Mouse (Mus musculus) MEL (cell line): ENCODE results near the gene Exd2. TPM values are rescaled to one million over a fixed set of nuclear protein-coding genes. Genes with fewer than 3 reads are reported as not detected.

Source experiments
- DNase-seq: peaks from one replicate; pipeline ENCODE4 v3.0.0; 2011; ENCODE audit warnings: low read depth, low spot score
- H3K27ac ChIP-seq: 2 replicates; pipeline ENCODE4 v1.5.1; 2012; ENCODE audit warnings: low read depth, mild to moderate bottlenecking, control low read depth, low read length, moderate library complexity; ENCODE audit not compliant: control insufficient read depth
- H3K27me3 ChIP-seq, 2 experiments: fragments of 150-350 bp in 1 of 2; sonication (generic) in 1 of 2; 2 replicates each; pipeline ENCODE4 v1.6.1; 2012; ENCODE audit warnings: low read length in 2 of 2, mild to moderate bottlenecking in 2 of 2, improper control_type of control experiment in 1 of 2, moderate library complexity in 1 of 2; ENCODE audit not compliant: insufficient read depth in 2 of 2, control insufficient read depth in 1 of 2
- H3K36me3 ChIP-seq, 2 experiments: 2 replicates each; pipeline ENCODE4 v1.6.1; 2012 to 2014; ENCODE audit warnings: low read length in 2 of 2, improper control_type of control experiment in 1 of 2, inconsistent platforms in 1 of 2, mild to moderate bottlenecking in 1 of 2; ENCODE audit not compliant: insufficient read depth in 2 of 2, control insufficient read depth in 1 of 2
- H3K4me1 ChIP-seq, 2 experiments: fragments of 150-350 bp in 1 of 2; sonication (generic) in 1 of 2; 2 replicates each; pipeline ENCODE4 v1.6.1; 2012; ENCODE audit warnings: low read length in 2 of 2, improper control_type of control experiment in 1 of 2, mild to moderate bottlenecking in 1 of 2; ENCODE audit not compliant: insufficient read depth in 2 of 2, control insufficient read depth in 1 of 2
- H3K4me3 ChIP-seq, 2 experiments: fragments of 150-350 bp in 1 of 2; sonication (generic) in 1 of 2; 2 replicates each; pipeline ENCODE4 v1.5.1; 2012; ENCODE audit warnings: low read depth in 2 of 2, low read length in 2 of 2, mild to moderate bottlenecking in 2 of 2, moderate library complexity in 2 of 2, control low read depth in 1 of 2, improper control_type of control experiment in 1 of 2; ENCODE audit not compliant: control insufficient read depth in 1 of 2, insufficient read depth in 1 of 2
- H3K79me2 ChIP-seq: 2 replicates; pipeline ENCODE4 v1.6.1; 2012; ENCODE audit warnings: mild to moderate bottlenecking, low read length, moderate library complexity; ENCODE audit not compliant: control insufficient read depth, poor library complexity, insufficient read depth
- H3K9ac ChIP-seq: 2 replicates; pipeline ENCODE4 v1.6.1; 2012; ENCODE audit warnings: low read depth, mild to moderate bottlenecking, control low read depth, low read length, moderate library complexity; ENCODE audit not compliant: control insufficient read depth, poor library complexity, severe bottlenecking
- H3K9me3 ChIP-seq: fragments of 150-350 bp; sonication (generic); replicated peaks from 2 replicates; pipeline ENCODE4 v1.6.1; 2012; ENCODE audit warnings: mild to moderate bottlenecking, low read length, improper control_type of control experiment, moderate library complexity; ENCODE audit not compliant: insufficient read depth
- BHLHE40 ChIP-seq: IDR thresholded peaks from 2 replicates; pipeline ENCODE4 v1.6.1; 2012; ENCODE audit warnings: low read depth, mild to moderate bottlenecking, inconsistent platforms, low read length, improper control_type of control experiment, borderline replicate concordance
- CHD1 ChIP-seq: IDR thresholded peaks from 2 replicates; pipeline ENCODE4 v1.6.1; 2012; ENCODE audit warnings: low read depth, mild to moderate bottlenecking, inconsistent platforms, low read length, improper control_type of control experiment
- CTCF ChIP-seq, 3 experiments: IDR thresholded peaks in 2 of 3; conservative IDR thresholded peaks in 1 of 3; 2 replicates each; pipeline ENCODE4 v1.5.1; 2011 to 2012; ENCODE audit warnings: low read length in 3 of 3, low read depth in 2 of 3, mild to moderate bottlenecking in 2 of 3, improper control_type of control experiment in 1 of 3, inconsistent platforms in 1 of 3, mixed read lengths in 1 of 3, moderate library complexity in 1 of 3; ENCODE audit not compliant: control insufficient read depth in 1 of 3, insufficient read depth in 1 of 3, poor library complexity in 1 of 3, severe bottlenecking in 1 of 3
- E2F4 ChIP-seq: IDR thresholded peaks from 2 replicates; pipeline ENCODE4 v1.6.1; 2011; ENCODE audit warnings: low read depth, low read length, improper control_type of control experiment, borderline replicate concordance
- ELF1 ChIP-seq: IDR thresholded peaks from 2 replicates; pipeline ENCODE4 v1.6.1; 2014; ENCODE audit warnings: low read depth, mild to moderate bottlenecking, inconsistent platforms, low read length, improper control_type of control experiment, moderate library complexity
- EP300 ChIP-seq, 2 experiments: IDR thresholded peaks; 2 replicates each; pipeline ENCODE4 v1.6.1; 2011; ENCODE audit warnings: improper control_type of control experiment in 2 of 2, low read length in 2 of 2, low read depth in 1 of 2, mild to moderate bottlenecking in 1 of 2
- ETS1 ChIP-seq: IDR thresholded peaks from 2 replicates; pipeline ENCODE4 v1.6.1; 2012; ENCODE audit warnings: low read depth, mild to moderate bottlenecking, inconsistent platforms, low read length, improper control_type of control experiment, moderate library complexity
- GABPA ChIP-seq: IDR thresholded peaks from 2 replicates; pipeline ENCODE4 v1.6.1; 2012; ENCODE audit warnings: low read depth, mild to moderate bottlenecking, inconsistent platforms, low read length, improper control_type of control experiment, moderate library complexity
- GATA1 ChIP-seq: IDR thresholded peaks from 2 replicates; pipeline ENCODE4 v1.6.1; 2011; ENCODE audit warnings: low read depth, low read length, improper control_type of control experiment
- HCFC1 ChIP-seq: IDR thresholded peaks from 2 replicates; pipeline ENCODE4 v1.6.1; 2012; ENCODE audit warnings: low read depth, mild to moderate bottlenecking, inconsistent platforms, low read length, improper control_type of control experiment, moderate library complexity
- MAZ ChIP-seq: IDR thresholded peaks from 2 replicates; pipeline ENCODE4 v1.6.1; 2012; ENCODE audit warnings: low read depth, mild to moderate bottlenecking, inconsistent platforms, low read length, improper control_type of control experiment
- MXI1 ChIP-seq: IDR thresholded peaks from 2 replicates; pipeline ENCODE4 v1.6.1; 2011; ENCODE audit warnings: mild to moderate bottlenecking, low read depth, low read length, improper control_type of control experiment
- MYB ChIP-seq: IDR thresholded peaks from 2 replicates; pipeline ENCODE4 v1.6.1; 2011; ENCODE audit warnings: mild to moderate bottlenecking, low read depth, low read length, improper control_type of control experiment
- MYC ChIP-seq: IDR thresholded peaks from 2 replicates; pipeline ENCODE4 v1.6.1; 2011; ENCODE audit warnings: low read depth, mild to moderate bottlenecking, low read length, improper control_type of control experiment, moderate library complexity
- NRF1 ChIP-seq: IDR thresholded peaks from 2 replicates; pipeline ENCODE4 v1.6.1; 2014; ENCODE audit warnings: low read depth, mild to moderate bottlenecking, inconsistent platforms, low read length, improper control_type of control experiment, moderate library complexity; ENCODE audit not compliant: poor library complexity, insufficient read depth, severe bottlenecking
- POLR2A ChIP-seq, 2 experiments: IDR thresholded peaks; 2 replicates each; pipeline ENCODE4 v1.6.1; 2011 to 2012; ENCODE audit warnings: low read length in 2 of 2, mild to moderate bottlenecking in 2 of 2, control low read depth in 1 of 2, improper control_type of control experiment in 1 of 2, low read depth in 1 of 2, moderate library complexity in 1 of 2; ENCODE audit not compliant: control insufficient read depth in 1 of 2, insufficient read depth in 1 of 2, poor library complexity in 1 of 2
- POLR2AphosphoS2 ChIP-seq: IDR thresholded peaks from 2 replicates; pipeline ENCODE4 v1.6.1; 2011; ENCODE audit warnings: low read length, improper control_type of control experiment
- RCOR1 ChIP-seq: IDR thresholded peaks from 2 replicates; pipeline ENCODE4 v1.6.1; 2012; ENCODE audit warnings: low read depth, mild to moderate bottlenecking, inconsistent platforms, low read length, improper control_type of control experiment
- SIN3A ChIP-seq: IDR thresholded peaks from 2 replicates; pipeline ENCODE4 v1.6.1; 2012; ENCODE audit warnings: low read length, improper control_type of control experiment, inconsistent platforms
- SMC3 ChIP-seq: IDR thresholded peaks from 2 replicates; pipeline ENCODE4 v1.6.1; 2011; ENCODE audit warnings: low read depth, low read length, improper control_type of control experiment
- TCF12 ChIP-seq: IDR thresholded peaks from 2 replicates; pipeline ENCODE4 v1.6.1; 2014; ENCODE audit warnings: low read depth, mild to moderate bottlenecking, inconsistent platforms, low read length, improper control_type of control experiment, moderate library complexity
- UBTF ChIP-seq: IDR thresholded peaks from 2 replicates; pipeline ENCODE4 v1.6.1; 2012; ENCODE audit warnings: low read depth, mild to moderate bottlenecking, inconsistent platforms, low read length, improper control_type of control experiment, moderate library complexity, borderline replicate concordance; ENCODE audit not compliant: insufficient read depth
- USF2 ChIP-seq, 2 experiments: IDR thresholded peaks; 2 replicates each; pipeline ENCODE4 v1.6.1; 2011 to 2012; ENCODE audit warnings: improper control_type of control experiment in 2 of 2, low read length in 2 of 2, borderline replicate concordance in 1 of 2, inconsistent platforms in 1 of 2, low read depth in 1 of 2, mild to moderate bottlenecking in 1 of 2; ENCODE audit not compliant: insufficient read depth in 1 of 2
- ZC3H11A ChIP-seq: IDR thresholded peaks from 2 replicates; pipeline ENCODE4 v1.6.1; 2012; ENCODE audit warnings: low read depth, mild to moderate bottlenecking, inconsistent platforms, low read length, improper control_type of control experiment
- ZMIZ1 ChIP-seq: IDR thresholded peaks from 2 replicates; pipeline ENCODE4 v1.6.1; 2012; ENCODE audit warnings: low read depth, mild to moderate bottlenecking, inconsistent platforms, low read length, improper control_type of control experiment, moderate library complexity
- polyA plus RNA-seq, 2 experiments: library from polyadenylated mRNA; stranded (reverse) in 1 of 2; unstranded in 1 of 2; fragments of >175 nt in 1 of 2; fragments of >200 nt in 1 of 2; gene quantifications; 2 replicates each; pipeline versions ENCODE4 v1.2.1 to v1.2.4; 2012; ENCODE audit warnings: low replicate concordance in 2 of 2, low read depth in 1 of 2; ENCODE audit not compliant: insufficient read length in 2 of 2, insufficient read depth in 1 of 2, missing spikeins in 1 of 2
- total RNA-seq: library from RNA; depleted of rRNA; stranded (reverse); fragments of 300-350 nt; gene quantifications from 2 replicates; pipeline ENCODE4 v1.2.3, GENCODE M21; 2012

Gene Exd2
- total and polyA plus RNA-seq, 3 experiments: 9.6 to 12.8 TPM; not detected in 1

- Histone ChIP-seq H3K9ac (no peak overlapping the region), H3K36me3 (no peaks in the 10 kb centered on the region), H3K4me3 (no peak overlapping the region), H3K4me1 (no peaks in the 10 kb centered on the region), H3K9me3 (no peaks in the 10 kb centered on the region), H3K27ac (no peak overlapping the region), H3K79me2 (no peaks in the 10 kb centered on the region), H3K27me3 (peaks cover 9 to 11% of the 10 kb centered on the region in 2 experiments)
- DNase-seq: no peak
- no peak for TF ChIP-seq SIN3A
- TF ChIP-seq EP300 (IDR thresholded peaks at IDR 0.05; ENCODE audit: low read depth in 1 of 2, low read length in 2 of 2): no peak
- TF ChIP-seq GATA1: no peak
- TF ChIP-seq E2F4: no peak
- TF ChIP-seq MYB: no peak
- no peak for TF ChIP-seq MYC
- no peak for TF ChIP-seq CHD1
- TF ChIP-seq UBTF: no peak
- no peak for TF ChIP-seq BHLHE40
- no peak for TF ChIP-seq HCFC1
- no peak for TF ChIP-seq TCF12
- TF ChIP-seq SMC3: no peak
- no peak for TF ChIP-seq NRF1
Observed at GRCm38 (mm10) chr12:80525513-80525912, 62.6 kb downstream of the Exd2 start.

DNA sequence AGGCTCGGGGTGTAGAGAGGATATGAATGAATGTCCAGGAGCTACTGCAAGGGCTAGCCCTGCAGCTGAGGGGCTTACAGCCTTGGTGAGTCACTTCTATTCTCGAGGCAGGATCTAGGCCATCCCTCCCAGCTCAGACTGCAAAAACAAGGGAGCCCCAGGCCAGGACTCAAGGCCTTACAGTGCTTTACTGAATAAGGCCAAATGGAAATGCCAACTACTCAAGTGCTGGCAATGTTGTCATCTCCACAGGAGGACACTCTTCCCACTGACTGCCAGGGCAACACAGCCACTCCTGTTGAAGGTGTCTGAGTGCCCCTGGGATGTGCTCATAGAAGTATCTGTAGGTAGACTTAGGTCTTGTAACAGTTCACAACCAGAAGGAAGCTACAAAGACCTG, 63.6 kb downstream of the Exd2 start:
- H3K4me3 ChIP-seq: no peak overlapping the region
- H3K79me2 ChIP-seq: no peaks in the 10 kb centered on the region
- H3K36me3 ChIP-seq: no peaks in the 10 kb centered on the region
- no peak for DNase-seq
- TF ChIP-seq RCOR1 (no peak), POLR2AphosphoS2 (no peak), ZC3H11A (no peak), TCF12 (no peak), SMC3 (no peak), ETS1 (no peak), ZMIZ1 (no peak), GATA1 (no peak), MYB (no peak), E2F4 (no peak), USF2 (IDR thresholded peaks at IDR 0.05; ENCODE audit: borderline replicate concordance in 1 of 2, insufficient read depth in 1 of 2, low read depth in 1 of 2, low read length in 2 of 2) (no peak), ELF1 (no peak), MXI1 (no peak), POLR2A (IDR thresholded peaks at IDR 0.05; ENCODE audit: control insufficient read depth in 1 of 2, insufficient read depth in 1 of 2, low read depth in 1 of 2, low read length in 2 of 2, poor library complexity in 1 of 2) (no peak), CTCF (IDR thresholded peaks at IDR 0.05 in 2 of 3, conservative IDR thresholded peaks at IDR 0.05 in 1 of 3; ENCODE audit: control insufficient read depth in 1 of 3, insufficient read depth in 1 of 3, low read depth in 2 of 3, low read length in 3 of 3, poor library complexity in 1 of 3, severe bottlenecking in 1 of 3) (no peak), MAZ (no peak), GABPA (no peak)
- no peak overlapping the region for H3K27ac ChIP-seq
- H3K9me3 ChIP-seq: no peaks in the 10 kb centered on the region
- peaks cover 11% of the 10 kb centered on the region in 2 experiments for H3K27me3 ChIP-seq
- H3K9ac ChIP-seq: no peak overlapping the region
- H3K4me1 ChIP-seq: no peaks in the 10 kb centered on the region
